8 mouse cellular contexts compared by ENCODE assay signal in genomic region chr10:80247849-80248248, GRCm38 (mm10). TPM values are rescaled to one million over a fixed set of nuclear protein-coding genes. Genes with fewer than 3 reads are reported as not detected.
DNase-seq lines count a peak whose midpoint lies in the region; ATAC-seq lines count a peak whose summit lies in the region.

No protein-coding gene starts in this region.

- H3K9ac ChIP-seq in forebrain, embryonic 14.5 days (ENCODE audit: low read length), result no peak overlapping the region
- no peak overlapping the region for H3K9ac ChIP-seq in forebrain, embryonic 12.5 days
- no peak overlapping the region for H3K9ac ChIP-seq in embryonic facial prominence, embryonic 14.5 days (ENCODE audit: low read depth, low read length)

- ATAC-seq in forebrain, embryonic 14.5 days, result no peak
- ATAC-seq in forebrain, embryonic 12.5 days (ENCODE audit: low FRiP score), result no peak
- ATAC-seq in megakaryocyte, adult 5-6 weeks (ENCODE audit: poor library complexity, severe bottlenecking), result no peak
- no peak for ATAC-seq in embryonic facial prominence, embryonic 14.5 days (ENCODE audit: low read depth)

- no peak overlapping the region for H3K27ac ChIP-seq in forebrain, embryonic 14.5 days (ENCODE audit: low read depth, low read length)
- H3K27ac ChIP-seq in forebrain, embryonic 12.5 days, result no peak overlapping the region
- no peak overlapping the region for H3K27ac ChIP-seq in embryonic facial prominence, embryonic 14.5 days (replicated peaks; ENCODE audit: low read depth, low read length)
- no peak overlapping the region for H3K27ac ChIP-seq in heart, embryonic 10.5 days

- H3K27me3 ChIP-seq in forebrain, embryonic 14.5 days (replicated peaks; ENCODE audit: control insufficient read depth, insufficient read depth, low read length), result no peaks in the 10 kb centered on the region
- no peaks in the 10 kb centered on the region for H3K27me3 ChIP-seq in forebrain, embryonic 12.5 days
- peaks cover 2% of the 10 kb centered on the region for H3K27me3 ChIP-seq in megakaryocyte, embryonic 14.5 days (replicated peaks)
- no peaks in the 10 kb centered on the region for H3K27me3 ChIP-seq in embryonic facial prominence, embryonic 14.5 days (replicated peaks; ENCODE audit: control insufficient read depth, insufficient read depth, low read length)
- no peaks in the 10 kb centered on the region for H3K27me3 ChIP-seq in heart, embryonic 10.5 days (ENCODE audit: insufficient read depth, poor library complexity, severe bottlenecking)

- no peak overlapping the region for H3K4me2 ChIP-seq in forebrain, embryonic 14.5 days (ENCODE audit: low read length)
- H3K4me2 ChIP-seq in forebrain, embryonic 12.5 days, result no peak overlapping the region
- peak overlapping the region; percentile 71; the same call in 1 of the 2 replicates for H3K4me2 ChIP-seq in embryonic facial prominence, embryonic 14.5 days (ENCODE audit: low read depth, low read length)

- H3K4me1 ChIP-seq in forebrain, embryonic 14.5 days (ENCODE audit: control insufficient read depth, insufficient read depth, low read length), result peaks cover 6% of the 10 kb centered on the region
- H3K4me1 ChIP-seq in forebrain, embryonic 12.5 days, result peaks cover 25% of the 10 kb centered on the region
- peaks cover 66% of the 10 kb centered on the region for H3K4me1 ChIP-seq in megakaryocyte, embryonic 14.5 days
- H3K4me1 ChIP-seq in embryonic facial prominence, embryonic 14.5 days (ENCODE audit: control insufficient read depth, insufficient read depth, low read length), result peaks cover 5% of the 10 kb centered on the region; the same call in 1 of the 2 replicates
- peaks cover 34% of the 10 kb centered on the region for H3K4me1 ChIP-seq in heart, embryonic 10.5 days

- 45% methylated on average over 6 of the region's 6 CpGs for WGBS in forebrain, embryonic 14.5 days
- 51% methylated on average over 6 of the region's 6 CpGs for WGBS in forebrain, embryonic 12.5 days
- 46% methylated on average over 6 of the region's 6 CpGs for WGBS in embryonic facial prominence, embryonic 14.5 days
- WGBS in heart, embryonic 10.5 days, result 55% methylated on average over 6 of the region's 6 CpGs

- peak; percentile 70 for DNase-seq in forebrain, embryonic 14.5 days (ENCODE audit: low spot score)
- peak; percentile 74 for DNase-seq in embryonic facial prominence, embryonic 14.5 days (ENCODE audit: low spot score)
- peak; percentile 69 for DNase-seq in retina, postnatal 1 day
- no peak for DNase-seq in urinary bladder, postnatal 10 days (ENCODE audit: low spot score)
- no peak for DNase-seq in heart, embryonic 10.5 days (ENCODE audit: low spot score)

- H3K4me3 ChIP-seq in forebrain, embryonic 14.5 days (ENCODE audit: low read depth, low read length), result no peak overlapping the region
- H3K4me3 ChIP-seq in forebrain, embryonic 12.5 days (replicated peaks), result no peak overlapping the region
- peak overlapping the region; percentile 21 for H3K4me3 ChIP-seq in megakaryocyte, embryonic 14.5 days (replicated peaks)
- H3K4me3 ChIP-seq in embryonic facial prominence, embryonic 14.5 days (ENCODE audit: low read depth, low read length), result peak overlapping the region; percentile 70; the same call in 1 of the 2 replicates
- no peak overlapping the region for H3K4me3 ChIP-seq in heart, embryonic 10.5 days

- H3K9me3 ChIP-seq in forebrain, embryonic 14.5 days (replicated peaks; ENCODE audit: control insufficient read depth, low read length), result no peaks in the 10 kb centered on the region
- no peaks in the 10 kb centered on the region for H3K9me3 ChIP-seq in forebrain, embryonic 12.5 days
- no peaks in the 10 kb centered on the region for H3K9me3 ChIP-seq in megakaryocyte, embryonic 14.5 days
- H3K9me3 ChIP-seq in embryonic facial prominence, embryonic 14.5 days (ENCODE audit: control insufficient read depth, low read length), result no peaks in the 10 kb centered on the region
- no peaks in the 10 kb centered on the region for H3K9me3 ChIP-seq in heart, embryonic 10.5 days

- H3K36me3 ChIP-seq in forebrain, embryonic 14.5 days (ENCODE audit: control insufficient read depth, insufficient read depth, low read length), result peaks cover 22% of the 10 kb centered on the region
- peaks cover 24% of the 10 kb centered on the region for H3K36me3 ChIP-seq in forebrain, embryonic 12.5 days (replicated peaks)
- peaks cover 41% of the 10 kb centered on the region for H3K36me3 ChIP-seq in megakaryocyte, embryonic 14.5 days (replicated peaks; ENCODE audit: low read length)
- H3K36me3 ChIP-seq in embryonic facial prominence, embryonic 14.5 days (ENCODE audit: control insufficient read depth, insufficient read depth, low read length), result peaks cover 25% of the 10 kb centered on the region
- peaks cover 29% of the 10 kb centered on the region for H3K36me3 ChIP-seq in heart, embryonic 10.5 days

RNA-seq across cellular contexts. Expression of gene Ndufs7, which starts 1.1 kb away (rescaled TPM):
- 269 and 351 TPM in 2 replicates for polyA plus RNA-seq in forebrain, embryonic 14.5 days (2014; fragmentation: Nextera tagmentation; extraction: Ambion mirVana)
- 201 and 216 TPM in 2 replicates for polyA plus RNA-seq in forebrain, embryonic 12.5 days (2016; fragmentation: Nextera tagmentation; extraction: Ambion mirVana)
- polyA plus RNA-seq in megakaryocyte, embryonic 14.5 days (2012; ENCODE audit: insufficient read depth, low replicate concordance), result 226 and 551 TPM in 2 replicates
- total RNA-seq in megakaryocyte, adult 5-6 weeks (2015), result 113 and 114 TPM in 2 replicates
- 84.8 and 86.1 TPM in 2 replicates for total RNA-seq in megakaryocyte, adult 5-6 weeks (2017)
- 360 and 370 TPM in 2 replicates for polyA plus RNA-seq in embryonic facial prominence, embryonic 14.5 days (2014; fragmentation: Nextera tagmentation; extraction: Ambion mirVana)
- polyA plus RNA-seq in heart, embryonic 10.5 days (2016; fragmentation: Nextera tagmentation; extraction: Ambion mirVana), result 432 and 538 TPM in 2 replicates

RNA-seq across cellular contexts. Expression of gene Gamt, which starts 13.0 kb away (rescaled TPM):
- 18.7 and 21.0 TPM in 2 replicates for polyA plus RNA-seq in forebrain, embryonic 14.5 days (2014; fragmentation: Nextera tagmentation; extraction: Ambion mirVana)
- polyA plus RNA-seq in forebrain, embryonic 12.5 days (2016; fragmentation: Nextera tagmentation; extraction: Ambion mirVana), result 15.9 and 19.0 TPM in 2 replicates
- 3.2 and 11.3 TPM in 2 replicates for polyA plus RNA-seq in megakaryocyte, embryonic 14.5 days (2012; ENCODE audit: insufficient read depth, low replicate concordance)
- total RNA-seq in megakaryocyte, adult 5-6 weeks (2015), result 6.3 and 6.7 TPM in 2 replicates
- total RNA-seq in megakaryocyte, adult 5-6 weeks (2017), result 4.4 and 10.2 TPM in 2 replicates
- 124 and 139 TPM in 2 replicates for polyA plus RNA-seq in embryonic facial prominence, embryonic 14.5 days (2014; fragmentation: Nextera tagmentation; extraction: Ambion mirVana)
- polyA plus RNA-seq in heart, embryonic 10.5 days (2016; fragmentation: Nextera tagmentation; extraction: Ambion mirVana), result 61.2 and 72.0 TPM in 2 replicates

RNA-seq across cellular contexts. Expression of gene Dazap1, which starts 13.4 kb away (rescaled TPM):
- 44.5 and 46.0 TPM in 2 replicates for polyA plus RNA-seq in forebrain, embryonic 14.5 days (2014; fragmentation: Nextera tagmentation; extraction: Ambion mirVana)
- polyA plus RNA-seq in forebrain, embryonic 12.5 days (2016; fragmentation: Nextera tagmentation; extraction: Ambion mirVana), result 65.1 and 69.7 TPM in 2 replicates
- 384 and 552 TPM in 2 replicates for polyA plus RNA-seq in megakaryocyte, embryonic 14.5 days (2012; ENCODE audit: insufficient read depth, low replicate concordance)
- 39.0 and 41.4 TPM in 2 replicates for total RNA-seq in megakaryocyte, adult 5-6 weeks (2015)
- total RNA-seq in megakaryocyte, adult 5-6 weeks (2017), result 187 and 200 TPM in 2 replicates
- polyA plus RNA-seq in embryonic facial prominence, embryonic 14.5 days (2014; fragmentation: Nextera tagmentation; extraction: Ambion mirVana), result 42.3 and 43.5 TPM in 2 replicates
- 40.2 and 58.0 TPM in 2 replicates for polyA plus RNA-seq in heart, embryonic 10.5 days (2016; fragmentation: Nextera tagmentation; extraction: Ambion mirVana)

RNA-seq across cellular contexts. Expression of gene Mum1, which starts 21.6 kb away (rescaled TPM):
- 39.6 and 42.4 TPM in 2 replicates for polyA plus RNA-seq in forebrain, embryonic 14.5 days (2014; fragmentation: Nextera tagmentation; extraction: Ambion mirVana)
- 55.5 and 58.4 TPM in 2 replicates for polyA plus RNA-seq in forebrain, embryonic 12.5 days (2016; fragmentation: Nextera tagmentation; extraction: Ambion mirVana)
- polyA plus RNA-seq in megakaryocyte, embryonic 14.5 days (2012; ENCODE audit: insufficient read depth, low replicate concordance), result 9.6 TPM in 2 replicates
- total RNA-seq in megakaryocyte, adult 5-6 weeks (2015), result 34.0 and 46.2 TPM in 2 replicates
- total RNA-seq in megakaryocyte, adult 5-6 weeks (2017), result 40.3 and 45.5 TPM in 2 replicates
- 50.8 and 52.1 TPM in 2 replicates for polyA plus RNA-seq in embryonic facial prominence, embryonic 14.5 days (2014; fragmentation: Nextera tagmentation; extraction: Ambion mirVana)
- polyA plus RNA-seq in heart, embryonic 10.5 days (2016; fragmentation: Nextera tagmentation; extraction: Ambion mirVana), result 56.4 and 76.5 TPM in 2 replicates

RNA-seq across cellular contexts. Expression of gene Rps15, which starts 44.4 kb away (rescaled TPM):
- 694 and 922 TPM in 2 replicates for polyA plus RNA-seq in forebrain, embryonic 14.5 days (2014; fragmentation: Nextera tagmentation; extraction: Ambion mirVana)
- 708 and 760 TPM in 2 replicates for polyA plus RNA-seq in forebrain, embryonic 12.5 days (2016; fragmentation: Nextera tagmentation; extraction: Ambion mirVana)
- 7,349 and 10,126 TPM in 2 replicates for polyA plus RNA-seq in megakaryocyte, embryonic 14.5 days (2012; ENCODE audit: insufficient read depth, low replicate concordance)
- total RNA-seq in megakaryocyte, adult 5-6 weeks (2015), result 1,580 and 1,599 TPM in 2 replicates
- total RNA-seq in megakaryocyte, adult 5-6 weeks (2017), result 1,732 and 1,915 TPM in 2 replicates
- 1,047 and 1,145 TPM in 2 replicates for polyA plus RNA-seq in embryonic facial prominence, embryonic 14.5 days (2014; fragmentation: Nextera tagmentation; extraction: Ambion mirVana)
- 774 and 882 TPM in 2 replicates for polyA plus RNA-seq in heart, embryonic 10.5 days (2016; fragmentation: Nextera tagmentation; extraction: Ambion mirVana)

Comparison
In these comparisons a context has a peak if more than half of its experiments do, and no peak if none do; other contexts are left out.
1. DNase-seq: peak in forebrain, embryonic 14.5 days (single experiment), embryonic facial prominence, embryonic 14.5 days (single experiment) and retina, postnatal 1 day (single experiment); none in urinary bladder, postnatal 10 days (single experiment) and heart, embryonic 10.5 days (single experiment).
2. H3K4me3 ChIP-seq: peak in megakaryocyte, embryonic 14.5 days (single experiment) and embryonic facial prominence, embryonic 14.5 days (single experiment); none in forebrain, embryonic 14.5 days (single experiment), forebrain, embryonic 12.5 days (single experiment) and heart, embryonic 10.5 days (single experiment).